28 mouse cellular contexts compared by ENCODE assay signal in genomic region chr1:182542110-182542509, GRCm38 (mm10). TPM values are rescaled to one million over a fixed set of nuclear protein-coding genes. Genes with fewer than 3 reads are reported as not detected.
DNase-seq lines count a peak whose midpoint lies in the region; ATAC-seq and TF ChIP-seq lines count a peak whose summit lies in the region.
"Had no signal": no experiment of that assay in that cellular context is flagged by ENCODE, and none has a peak within 500 bp of the region (broad histone marks: within the 10 kb centered on the region; RNA-seq: fewer than 3 reads in every experiment).

No protein-coding gene starts in this region.

- H3K9me3 ChIP-seq in embryonic facial prominence, embryonic 13.5 days: peaks cover 7% of the 10 kb centered on the region
- no peaks in the 10 kb centered on the region for H3K9me3 ChIP-seq in embryonic facial prominence, embryonic 15.5 days (replicated peaks)
- H3K9me3 ChIP-seq in limb, embryonic 14.5 days (ENCODE audit: control insufficient read depth, low read length): peaks cover 8% of the 10 kb centered on the region; the same call in 1 of the 2 replicates
- no peaks in the 10 kb centered on the region for H3K9me3 ChIP-seq in hindbrain, postnatal 0 days (ENCODE audit: low read length)
- H3K9me3 ChIP-seq: heart, embryonic 15.5 days had no signal

- intact Hi-C loops in heart, postnatal 14 days (cut with DNase I): no loop called here

- 55% methylated on average over 5 of the region's 5 CpGs for WGBS in embryonic facial prominence, embryonic 13.5 days
- 51% methylated on average over 5 of the region's 5 CpGs for WGBS in embryonic facial prominence, embryonic 15.5 days
- WGBS in limb, embryonic 14.5 days: 50% methylated on average over 5 of the region's 5 CpGs
- WGBS in hindbrain, postnatal 0 days: 67% methylated on average over 5 of the region's 5 CpGs

- no peak overlapping the region for H3K9ac ChIP-seq in embryonic facial prominence, embryonic 13.5 days
- H3K9ac ChIP-seq in embryonic facial prominence, embryonic 15.5 days: no peak overlapping the region
- 0 out of 2 replicates have a peak overlapping the region, but pooled peaks have one; percentile 13 for H3K9ac ChIP-seq in limb, embryonic 14.5 days (ENCODE audit: low read depth, low read length, severe bottlenecking)
- H3K9ac ChIP-seq in hindbrain, postnatal 0 days (replicated peaks; ENCODE audit: low read length): no peak overlapping the region
- H3K9ac ChIP-seq: forebrain, embryonic 13.5 days; forebrain, postnatal 0 days; heart, embryonic 12.5 days; heart, embryonic 15.5 days; hindbrain, embryonic 14.5 days had no signal

- no peaks in the 10 kb centered on the region for H3K27me3 ChIP-seq in embryonic facial prominence, embryonic 13.5 days
- no peaks in the 10 kb centered on the region for H3K27me3 ChIP-seq in embryonic facial prominence, embryonic 15.5 days
- no peaks in the 10 kb centered on the region for H3K27me3 ChIP-seq in limb, embryonic 14.5 days (ENCODE audit: control insufficient read depth, insufficient read depth, low read length)
- H3K27me3 ChIP-seq in hindbrain, postnatal 0 days (ENCODE audit: insufficient read depth, low read length): no peaks in the 10 kb centered on the region
- H3K27me3 ChIP-seq: forebrain, embryonic 13.5 days; heart, embryonic 12.5 days; heart, embryonic 15.5 days had no signal

- H3K36me3 ChIP-seq in embryonic facial prominence, embryonic 13.5 days: no peaks in the 10 kb centered on the region
- H3K36me3 ChIP-seq in embryonic facial prominence, embryonic 15.5 days: no peaks in the 10 kb centered on the region
- H3K36me3 ChIP-seq in limb, embryonic 14.5 days (ENCODE audit: control insufficient read depth, insufficient read depth, low read length): no peaks in the 10 kb centered on the region
- H3K36me3 ChIP-seq in hindbrain, postnatal 0 days (ENCODE audit: insufficient read depth, low read length): no peaks in the 10 kb centered on the region
- H3K36me3 ChIP-seq: heart, embryonic 12.5 days; heart, embryonic 15.5 days had no signal

- DNase-seq in heart, adult 11 months: peak; percentile 78
- DNase-seq in heart, postnatal 14 days: no peak
- DNase-seq in limb, embryonic 14.5 days (ENCODE audit: low spot score): no peak
- DNase-seq in layer of hippocampus, adult 18-20 months (ENCODE audit: low spot score in 2 of 2): no peak
- DNase-seq in kidney, adult 9 months: no peak
- DNase-seq in hindbrain, postnatal 0 days (ENCODE audit: low spot score): no peak
- DNase-seq: adrenal gland, postnatal 10 days; adrenal gland, postnatal 36 days; cerebellum, adult 18-20 months; cerebellum, adult 9-10 months; cerebellum, postnatal 14 days; forebrain, postnatal 0 days; gastrocnemius, adult 2 months; gastrocnemius, postnatal 14 days; heart, adult 18-20 months; heart, postnatal 10 days; heart, postnatal 4 days had no signal

- TF ChIP-seq POLR2A in limb, embryonic 14.5 days (IDR thresholded peaks at IDR 0.05; ENCODE audit: borderline replicate concordance, extremely low read depth, insufficient read depth, insufficient read length): no peak

- peaks cover 12% of the 10 kb centered on the region for H3K4me1 ChIP-seq in embryonic facial prominence, embryonic 13.5 days
- H3K4me1 ChIP-seq in embryonic facial prominence, embryonic 15.5 days: peaks cover 4% of the 10 kb centered on the region; the same call in 1 of the 2 replicates
- H3K4me1 ChIP-seq in limb, embryonic 14.5 days (ENCODE audit: control insufficient read depth, insufficient read depth, low read length): peaks cover 4% of the 10 kb centered on the region
- H3K4me1 ChIP-seq in hindbrain, postnatal 0 days (ENCODE audit: insufficient read depth, low read length): no peaks in the 10 kb centered on the region

- TF ChIP-seq CTCF in hindbrain, postnatal 0 days (IDR thresholded peaks at IDR 0.05; ENCODE audit: low read depth): no peak

- 0 out of 2 replicates have a peak overlapping the region, but pooled peaks have one; percentile 39 for H3K27ac ChIP-seq in embryonic facial prominence, embryonic 13.5 days
- H3K27ac ChIP-seq in embryonic facial prominence, embryonic 15.5 days (replicated peaks): peak overlapping the region; percentile 58; the same call in 1 of the 2 replicates
- 0 out of 2 replicates have a peak overlapping the region, but pooled peaks have one; percentile 19 for H3K27ac ChIP-seq in limb, embryonic 14.5 days (replicated peaks; ENCODE audit: low read depth, low read length)
- H3K27ac ChIP-seq in hindbrain, postnatal 0 days: no peak overlapping the region
- H3K27ac ChIP-seq: forebrain, embryonic 13.5 days; gastrocnemius, adult 2 months; heart, embryonic 15.5 days; hindbrain, embryonic 14.5 days had no signal

- H3K4me3 ChIP-seq in embryonic facial prominence, embryonic 13.5 days: no peak overlapping the region
- no peak overlapping the region for H3K4me3 ChIP-seq in embryonic facial prominence, embryonic 15.5 days (replicated peaks)
- no peak overlapping the region for H3K4me3 ChIP-seq in limb, embryonic 14.5 days (replicated peaks; ENCODE audit: low read length)
- H3K4me3 ChIP-seq in hindbrain, postnatal 0 days (ENCODE audit: low read length): no peak overlapping the region
- H3K4me3 ChIP-seq: erythroblast, embryonic 14.5 days; forebrain, embryonic 13.5 days; gastrocnemius, adult 2 months; heart, embryonic 12.5 days; heart, embryonic 15.5 days had no signal

- ATAC-seq in embryonic facial prominence, embryonic 13.5 days (ENCODE audit: insufficient number of reproducible peaks, insufficient read depth, low FRiP score, low TSS enrichment, low read depth): no peak
- no peak for ATAC-seq in embryonic facial prominence, embryonic 15.5 days (ENCODE audit: insufficient number of reproducible peaks, low FRiP score, low TSS enrichment, low read depth)
- ATAC-seq in limb, embryonic 14.5 days (ENCODE audit: low FRiP score, low read depth): peak; percentile 7; the same call in 1 of the 2 replicates
- ATAC-seq in hindbrain, postnatal 0 days: no peak
- ATAC-seq: activated CD4-positive, CD25-positive, alpha-beta regulatory T cell, adult 4 months; forebrain, embryonic 13.5 days; forebrain, postnatal 0 days had no signal

- H3K4me2 ChIP-seq in embryonic facial prominence, embryonic 13.5 days: no peak overlapping the region
- H3K4me2 ChIP-seq in embryonic facial prominence, embryonic 15.5 days (replicated peaks): no peak overlapping the region
- H3K4me2 ChIP-seq in limb, embryonic 14.5 days (replicated peaks; ENCODE audit: low read depth, low read length, severe bottlenecking): no peak overlapping the region
- H3K4me2 ChIP-seq in hindbrain, postnatal 0 days (ENCODE audit: low read depth, low read length): no peak overlapping the region
- H3K4me2 ChIP-seq: forebrain, embryonic 13.5 days; heart, embryonic 12.5 days; heart, embryonic 15.5 days; hindbrain, embryonic 14.5 days had no signal

RNA-seq across cellular contexts. Expression of gene Capn8, which starts 22.7 kb away (rescaled TPM):
- not detected for total RNA-seq in heart, postnatal 14 days (2021)
- 0.14 TPM in 1 of 2 replicates, not detected in the other for polyA plus RNA-seq in embryonic facial prominence, embryonic 13.5 days (2015; fragmentation: Nextera tagmentation; extraction: Ambion mirVana)
- polyA plus RNA-seq in embryonic facial prominence, embryonic 15.5 days (2015; fragmentation: Nextera tagmentation; extraction: Ambion mirVana): 0.71 and 0.77 TPM in 2 replicates
- 0.08 TPM in 2 replicates for polyA plus RNA-seq in limb, embryonic 14.5 days (2012; rRNA removed)
- 0.08 TPM in 1 of 2 replicates, not detected in the other for polyA plus RNA-seq in limb, embryonic 14.5 days (2014; fragmentation: Nextera tagmentation; extraction: Ambion mirVana)
- not detected for total RNA-seq in layer of hippocampus, adult 18-20 months (2021)
- not detected in 2 replicates for total RNA-seq in hindbrain, postnatal 0 days (2014; rRNA removed)
- polyA plus RNA-seq in hindbrain, postnatal 0 days (2015; fragmentation: Nextera tagmentation; extraction: Ambion mirVana): not detected in 2 replicates
- total RNA-seq: adrenal gland, postnatal 10 days; ES-E14; forebrain, postnatal 0 days; gastrocnemius, adult 2 months; gastrocnemius, postnatal 14 days; gastrocnemius, postnatal 4 days; heart, adult 18-20 months; heart, postnatal 10 days; heart, postnatal 4 days had no signal
- polyA plus RNA-seq: erythroblast, embryonic 14.5 days; heart, embryonic 12.5 days; heart, embryonic 15.5 days; hindbrain, embryonic 11.5 days; hindbrain, embryonic 14.5 days had no signal

RNA-seq across cellular contexts. Expression of gene Capn2, which starts 24.7 kb away (rescaled TPM):
- 10 to 100 TPM; 69.8 to 72.5 TPM for total RNA-seq in heart, postnatal 14 days (2021)
- polyA plus RNA-seq in embryonic facial prominence, embryonic 13.5 days (2015; fragmentation: Nextera tagmentation; extraction: Ambion mirVana): 125 and 128 TPM in 2 replicates
- polyA plus RNA-seq in embryonic facial prominence, embryonic 15.5 days (2015; fragmentation: Nextera tagmentation; extraction: Ambion mirVana): 132 and 134 TPM in 2 replicates
- polyA plus RNA-seq in limb, embryonic 14.5 days (2012; rRNA removed): 76.7 and 90.5 TPM in 2 replicates
- 119 and 126 TPM in 2 replicates for polyA plus RNA-seq in limb, embryonic 14.5 days (2014; fragmentation: Nextera tagmentation; extraction: Ambion mirVana)
- total RNA-seq in layer of hippocampus, adult 18-20 months (2021): 10 to 100 TPM; 63.2 to 68.1 TPM
- 79.7 and 87.2 TPM in 2 replicates for total RNA-seq in hindbrain, postnatal 0 days (2014; rRNA removed)
- polyA plus RNA-seq in hindbrain, postnatal 0 days (2015; fragmentation: Nextera tagmentation; extraction: Ambion mirVana): 82.2 and 83.7 TPM in 2 replicates
